ENCODE assay signal across 8 mouse cellular contexts in genomic region chr10:9901071-9901696, GRCm38 (mm10). TPM values are rescaled to one million over a fixed set of nuclear protein-coding genes. Genes with fewer than 3 reads are reported as not detected.
A peak's percentile ranks its signal among the peaks of the same experiment; 100 is the strongest.
DNase-seq lines count a peak whose midpoint lies in the region; ATAC-seq lines count a peak whose summit lies in the region.

Gene Stxbp5, minus strand, starts transcription at chr10:9901079.

- H3K4me3 ChIP-seq in erythroblast, embryonic 14.5 days (replicated peaks): peak within 1 kb of the TSS; percentile 77
- H3K4me3 ChIP-seq in heart, embryonic 11.5 days (ENCODE audit: low read depth, low read length): peak within 1 kb of the TSS; percentile 91
- H3K4me3 ChIP-seq in kidney, embryonic 16.5 days (ENCODE audit: low read length): peak within 1 kb of the TSS; percentile 87

- no peaks in the 10 kb centered on the region; the same call in 1 of the 2 replicates for H3K36me3 ChIP-seq in erythroblast, embryonic 14.5 days (ENCODE audit: control insufficient read depth)
- no peaks in the 10 kb centered on the region for H3K36me3 ChIP-seq in heart, embryonic 11.5 days (ENCODE audit: control insufficient read depth, insufficient read depth, low read length)
- H3K36me3 ChIP-seq in kidney, embryonic 16.5 days (ENCODE audit: insufficient read depth, low read length): no peaks in the 10 kb centered on the region

- peak within 1 kb of the TSS; percentile 94 for H3K27ac ChIP-seq in heart, embryonic 11.5 days (ENCODE audit: low read depth, low read length)
- peak within 1 kb of the TSS; percentile 88 for H3K27ac ChIP-seq in kidney, embryonic 16.5 days (ENCODE audit: low read length)

- WGBS in heart, embryonic 11.5 days (ENCODE audit: insufficient replicate concordance): 0% methylated on average over 33 of the region's 52 CpGs
- WGBS in kidney, embryonic 16.5 days: under 1% methylated on average over 52 of the region's 52 CpGs

- H3K4me1 ChIP-seq in erythroblast, embryonic 14.5 days (ENCODE audit: control insufficient read depth): peaks cover 27% of the 10 kb centered on the region
- no peaks in the 10 kb centered on the region for H3K4me1 ChIP-seq in heart, embryonic 11.5 days (ENCODE audit: control insufficient read depth, insufficient read depth, low read length)
- peaks cover 13% of the 10 kb centered on the region for H3K4me1 ChIP-seq in kidney, embryonic 16.5 days (ENCODE audit: insufficient read depth, low read length)

- H3K27me3 ChIP-seq in erythroblast, embryonic 14.5 days (ENCODE audit: control insufficient read depth): no peaks in the 10 kb centered on the region
- H3K27me3 ChIP-seq in heart, embryonic 11.5 days (ENCODE audit: control insufficient read depth, insufficient read depth, low read length): no peaks in the 10 kb centered on the region
- no peaks in the 10 kb centered on the region for H3K27me3 ChIP-seq in kidney, embryonic 16.5 days (ENCODE audit: insufficient read depth, low read length)

- H3K9ac ChIP-seq in heart, embryonic 11.5 days (ENCODE audit: low read depth, low read length): peak within 1 kb of the TSS; percentile 90
- H3K9ac ChIP-seq in kidney, embryonic 16.5 days (replicated peaks; ENCODE audit: low read length): peak within 1 kb of the TSS; percentile 96

- peak within 1 kb of the TSS; percentile 97 for H3K4me2 ChIP-seq in heart, embryonic 11.5 days
- peak within 1 kb of the TSS; percentile 98 for H3K4me2 ChIP-seq in kidney, embryonic 16.5 days (replicated peaks; ENCODE audit: low read depth, low read length)

- ATAC-seq in CD4-positive, CD25-positive, alpha-beta regulatory T cell, adult 4 months: peak; percentile 33
- ATAC-seq in heart, embryonic 11.5 days (replicated peaks; ENCODE audit: insufficient number of reproducible peaks, low FRiP score, low TSS enrichment): peak; percentile 84
- ATAC-seq in kidney, embryonic 16.5 days (ENCODE audit: low FRiP score, low TSS enrichment): peak; percentile 81
- 0 out of 2 replicates have a peak, but pooled peaks have one; percentile 19 for ATAC-seq in monocyte, adult 5-6 weeks (replicated peaks; ENCODE audit: insufficient number of reproducible peaks, low FRiP score, low TSS enrichment, poor library complexity, severe bottlenecking)

- H3K9me3 ChIP-seq in erythroblast, embryonic 14.5 days (ENCODE audit: control insufficient read depth, low read length): no peaks in the 10 kb centered on the region
- H3K9me3 ChIP-seq in heart, embryonic 11.5 days (replicated peaks; ENCODE audit: control insufficient read depth, low read length): no peaks in the 10 kb centered on the region
- H3K9me3 ChIP-seq in kidney, embryonic 16.5 days (ENCODE audit: low read length): no peaks in the 10 kb centered on the region

- peak; percentile 60 for DNase-seq in brain, embryonic 18.5 days (ENCODE audit: low read depth, low spot score)
- peak; percentile 85 for DNase-seq in liver
- DNase-seq in spleen, postnatal 36 days (ENCODE audit: low spot score in 2 of 2): peak; percentile 68 to 72

RNA-seq across cellular contexts. Expression of gene Stxbp5, which starts in this region (rescaled TPM):
- 10 to 100 TPM; 10.0 to 10.4 TPM for polyA plus RNA-seq in CD4-positive, CD25-positive, alpha-beta regulatory T cell, adult 4 months (2017; shearing (Covaris generic))
- polyA plus RNA-seq in erythroblast, embryonic 14.5 days (2012): 0.24 and 0.30 TPM in 2 replicates
- polyA plus RNA-seq in heart, embryonic 11.5 days (2014; fragmentation: Nextera tagmentation; extraction: Ambion mirVana): 4.9 and 5.5 TPM in 2 replicates
- 3.6 TPM in 2 replicates for polyA plus RNA-seq in kidney, embryonic 16.5 days (2015; fragmentation: Nextera tagmentation; extraction: Ambion mirVana)
- total RNA-seq in monocyte, adult 5-6 weeks (2017): 16.6 to 28.0 TPM (median 19.0 TPM) in 3 replicates

Comparison
In these comparisons a context has a peak if more than half of its experiments do, and no peak if none do; other contexts are left out.
1. Peak in every context shown above with its lines: DNase-seq, ATAC-seq, H3K4me3 ChIP-seq and H3K27ac ChIP-seq.
2. ATAC-seq: peak in every context shown above with its lines; median percentile 84 in heart, embryonic 11.5 days; 81 in kidney, embryonic 16.5 days; 33 in CD4-positive, CD25-positive, alpha-beta regulatory T cell, adult 4 months; 19 in monocyte, adult 5-6 weeks.